Mouse (Mus musculus): ENCODE measurements around the gene Hoxb1. TPM values are rescaled to one million over a fixed set of nuclear protein-coding genes. Genes with fewer than 3 reads are reported as not detected.

Hoxb1 gene
- polyA plus RNA-seq, 1 experiment = not detected

GRCm38 (mm10) chr11:96350341-96350624 lies 15.3 kb upstream of the Hoxb1 start, which contains the start of gene Hoxb2:
Hoxb2 (plus strand) TSS chr11:96350525.
- TF ChIP-seq USF1 (IDR thresholded peaks at IDR 0.05; ENCODE audit: low read depth) = no peak
- TF ChIP-seq MYOD1 (IDR thresholded peaks at IDR 0.05; ENCODE audit: control insufficient read depth in 1 of 3, insufficient read length in 2 of 3, low read depth in 2 of 3) = no peak
- no peak for TF ChIP-seq REST (IDR thresholded peaks at IDR 0.05; ENCODE audit: insufficient read depth, insufficient read length)
- no peak for TF ChIP-seq TCF12 (IDR thresholded peaks at IDR 0.05; ENCODE audit: insufficient read depth, poor library complexity, severe bottlenecking)
- TF ChIP-seq POLR2A (IDR thresholded peaks at IDR 0.05; ENCODE audit: insufficient read length, low read depth) = no peak
- TF ChIP-seq TCF3 (IDR thresholded peaks at IDR 0.05; ENCODE audit: insufficient read length, low read depth) = no peak
- TF ChIP-seq SRF (IDR thresholded peaks at IDR 0.05; ENCODE audit: control insufficient read depth, insufficient read length, low read depth) = no peak
- TF ChIP-seq CEBPB (IDR thresholded peaks at IDR 0.05; ENCODE audit: insufficient read depth, poor library complexity, severe bottlenecking) = no peak
- no peak for TF ChIP-seq POLR2AphosphoS2 (IDR thresholded peaks at IDR 0.05; ENCODE audit: insufficient read length, low read depth)
- no peak for TF ChIP-seq MAX (IDR thresholded peaks at IDR 0.05; ENCODE audit: low read depth)
- TF ChIP-seq E2F4 (IDR thresholded peaks at IDR 0.05; ENCODE audit: insufficient read depth) = no peak
- no peak for TF ChIP-seq MYOG (IDR thresholded peaks at IDR 0.05; ENCODE audit: control insufficient read depth in 1 of 3, insufficient read depth in 1 of 3, insufficient read length in 2 of 3, low read depth in 2 of 3)

GRCm38 (mm10) chr11:96350791-96351190 lies 14.8 kb upstream of the Hoxb1 start:
- TF ChIP-seq MYOD1 (IDR thresholded peaks at IDR 0.05; ENCODE audit: control insufficient read depth in 1 of 3, insufficient read length in 2 of 3, low read depth in 2 of 3) = no peak
- no peak for TF ChIP-seq REST (IDR thresholded peaks at IDR 0.05; ENCODE audit: insufficient read depth, insufficient read length)
- TF ChIP-seq POLR2A (IDR thresholded peaks at IDR 0.05; ENCODE audit: insufficient read length, low read depth) = no peak
- TF ChIP-seq MYOG (IDR thresholded peaks at IDR 0.05; ENCODE audit: control insufficient read depth in 1 of 3, insufficient read depth in 1 of 3, insufficient read length in 2 of 3, low read depth in 2 of 3) = no peak
- no peak for TF ChIP-seq POLR2AphosphoS2 (IDR thresholded peaks at IDR 0.05; ENCODE audit: insufficient read length, low read depth)
- no peak for TF ChIP-seq SRF (IDR thresholded peaks at IDR 0.05; ENCODE audit: control insufficient read depth, insufficient read length, low read depth)
- TF ChIP-seq E2F4 (IDR thresholded peaks at IDR 0.05; ENCODE audit: insufficient read depth) = no peak
- TF ChIP-seq TCF3 (IDR thresholded peaks at IDR 0.05; ENCODE audit: insufficient read length, low read depth) = no peak
- TF ChIP-seq MAX (IDR thresholded peaks at IDR 0.05; ENCODE audit: low read depth) = no peak
- no peak for TF ChIP-seq USF1 (IDR thresholded peaks at IDR 0.05; ENCODE audit: low read depth)
- TF ChIP-seq CEBPB (IDR thresholded peaks at IDR 0.05; ENCODE audit: insufficient read depth, poor library complexity, severe bottlenecking) = no peak
- TF ChIP-seq TCF12 (IDR thresholded peaks at IDR 0.05; ENCODE audit: insufficient read depth, poor library complexity, severe bottlenecking) = no peak
- Histone ChIP-seq H3K36me3 (ENCODE audit: control insufficient read depth, insufficient read depth) (no peaks in the 10 kb centered on the region), H3ac (ENCODE audit: control insufficient read depth, insufficient read length) (no peak overlapping the region), H3K4me2 (ENCODE audit: low read depth) (no peak overlapping the region), H3K79me2 (ENCODE audit: control insufficient read depth, insufficient read depth) (no peaks in the 10 kb centered on the region), H3K27me3 (ENCODE audit: control insufficient read depth, insufficient read depth, insufficient read length) (peaks cover 59% of the 10 kb centered on the region), H3K4me3 (no peak overlapping the region)

More at GRCm38 (mm10) chr11:96350341-96350624, 15.3 kb upstream of the Hoxb1 start, which contains the start of gene Hoxb2:
- Histone ChIP-seq H3K79me2 (ENCODE audit: control insufficient read depth, insufficient read depth) (no peaks in the 10 kb centered on the region), H3K27me3 (ENCODE audit: control insufficient read depth, insufficient read depth, insufficient read length) (peaks cover 63% of the 10 kb centered on the region), H3K4me2 (ENCODE audit: low read depth) (no peak within 1 kb of the TSS), H3K4me3 (no peak within 1 kb of the TSS), H3K36me3 (ENCODE audit: control insufficient read depth, insufficient read depth) (no peaks in the 10 kb centered on the region), H3ac (ENCODE audit: control insufficient read depth, insufficient read length) (no peak within 1 kb of the TSS)

GRCm38 (mm10) chr11:96351312-96351711 lies 14.2 kb upstream of the Hoxb1 start:
- Histone ChIP-seq H3K27me3 (ENCODE audit: control insufficient read depth, insufficient read depth, insufficient read length) (peaks cover 59% of the 10 kb centered on the region), H3K36me3 (ENCODE audit: control insufficient read depth, insufficient read depth) (no peaks in the 10 kb centered on the region), H3K4me3 (no peak overlapping the region), H3ac (ENCODE audit: control insufficient read depth, insufficient read length) (no peak overlapping the region), H3K79me2 (ENCODE audit: control insufficient read depth, insufficient read depth) (no peaks in the 10 kb centered on the region), H3K4me2 (ENCODE audit: low read depth) (no peak overlapping the region)
- TF ChIP-seq TCF3 (IDR thresholded peaks at IDR 0.05; ENCODE audit: insufficient read length, low read depth) (no peak), CEBPB (IDR thresholded peaks at IDR 0.05; ENCODE audit: insufficient read depth, poor library complexity, severe bottlenecking) (no peak), MYOG (IDR thresholded peaks at IDR 0.05; ENCODE audit: control insufficient read depth in 1 of 3, insufficient read depth in 1 of 3, insufficient read length in 2 of 3, low read depth in 2 of 3) (no peak), E2F4 (IDR thresholded peaks at IDR 0.05; ENCODE audit: insufficient read depth) (no peak), MAX (IDR thresholded peaks at IDR 0.05; ENCODE audit: low read depth) (no peak), POLR2AphosphoS2 (IDR thresholded peaks at IDR 0.05; ENCODE audit: insufficient read length, low read depth) (no peak), SRF (IDR thresholded peaks at IDR 0.05; ENCODE audit: control insufficient read depth, insufficient read length, low read depth) (no peak), REST (IDR thresholded peaks at IDR 0.05; ENCODE audit: insufficient read depth, insufficient read length) (no peak), USF1 (IDR thresholded peaks at IDR 0.05; ENCODE audit: low read depth) (no peak), MYOD1 (IDR thresholded peaks at IDR 0.05; ENCODE audit: control insufficient read depth in 1 of 3, insufficient read length in 2 of 3, low read depth in 2 of 3) (no peak), POLR2A (IDR thresholded peaks at IDR 0.05; ENCODE audit: insufficient read length, low read depth) (no peak), TCF12 (IDR thresholded peaks at IDR 0.05; ENCODE audit: insufficient read depth, poor library complexity, severe bottlenecking) (no peak)

DNA sequence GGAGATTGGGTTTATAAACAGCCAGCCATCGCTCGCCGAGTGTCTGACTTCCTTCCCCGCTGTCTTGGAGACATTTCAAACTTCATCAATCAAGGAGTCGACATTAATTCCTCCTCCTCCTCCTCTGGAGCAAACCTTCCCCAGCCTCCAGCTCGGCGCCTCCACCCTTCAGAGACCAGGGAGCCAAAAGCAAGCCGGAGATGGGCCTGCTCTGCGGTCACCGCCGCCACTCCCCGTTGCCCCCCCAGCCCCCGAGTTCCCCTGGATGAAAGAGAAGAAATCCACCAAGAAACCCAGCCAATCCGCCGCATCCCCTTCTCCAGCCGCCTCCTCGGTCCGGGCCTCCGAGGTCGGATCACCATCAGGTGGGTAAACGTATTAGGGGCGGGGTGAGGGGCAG lies 13.7 kb upstream of the Hoxb1 start:
- Histone ChIP-seq H3ac (ENCODE audit: control insufficient read depth, insufficient read length) (no peak overlapping the region), H3K36me3 (ENCODE audit: control insufficient read depth, insufficient read depth) (no peaks in the 10 kb centered on the region), H3K4me3 (no peak overlapping the region), H3K4me2 (ENCODE audit: low read depth) (no peak overlapping the region), H3K79me2 (ENCODE audit: control insufficient read depth, insufficient read depth) (no peaks in the 10 kb centered on the region), H3K27me3 (ENCODE audit: control insufficient read depth, insufficient read depth, insufficient read length) (peaks cover 59% of the 10 kb centered on the region)
- no peak for TF ChIP-seq POLR2AphosphoS2 (IDR thresholded peaks at IDR 0.05; ENCODE audit: insufficient read length, low read depth)
- TF ChIP-seq SRF (IDR thresholded peaks at IDR 0.05; ENCODE audit: control insufficient read depth, insufficient read length, low read depth) = no peak
- no peak for TF ChIP-seq MAX (IDR thresholded peaks at IDR 0.05; ENCODE audit: low read depth)
- no peak for TF ChIP-seq TCF12 (IDR thresholded peaks at IDR 0.05; ENCODE audit: insufficient read depth, poor library complexity, severe bottlenecking)
- no peak for TF ChIP-seq TCF3 (IDR thresholded peaks at IDR 0.05; ENCODE audit: insufficient read length, low read depth)
- no peak for TF ChIP-seq USF1 (IDR thresholded peaks at IDR 0.05; ENCODE audit: low read depth)
- no peak for TF ChIP-seq POLR2A (IDR thresholded peaks at IDR 0.05; ENCODE audit: insufficient read length, low read depth)
- TF ChIP-seq REST (IDR thresholded peaks at IDR 0.05; ENCODE audit: insufficient read depth, insufficient read length) = no peak
- no peak for TF ChIP-seq E2F4 (IDR thresholded peaks at IDR 0.05; ENCODE audit: insufficient read depth)
- TF ChIP-seq MYOD1 (IDR thresholded peaks at IDR 0.05; ENCODE audit: control insufficient read depth in 1 of 3, insufficient read length in 2 of 3, low read depth in 2 of 3) = no peak
- no peak for TF ChIP-seq MYOG (IDR thresholded peaks at IDR 0.05; ENCODE audit: control insufficient read depth in 1 of 3, insufficient read depth in 1 of 3, insufficient read length in 2 of 3, low read depth in 2 of 3)

Measured in myocyte (in vitro differentiated cells).